Mouse (Mus musculus): ENCODE data around the gene Mief1.

Mief1 gene

DNA sequence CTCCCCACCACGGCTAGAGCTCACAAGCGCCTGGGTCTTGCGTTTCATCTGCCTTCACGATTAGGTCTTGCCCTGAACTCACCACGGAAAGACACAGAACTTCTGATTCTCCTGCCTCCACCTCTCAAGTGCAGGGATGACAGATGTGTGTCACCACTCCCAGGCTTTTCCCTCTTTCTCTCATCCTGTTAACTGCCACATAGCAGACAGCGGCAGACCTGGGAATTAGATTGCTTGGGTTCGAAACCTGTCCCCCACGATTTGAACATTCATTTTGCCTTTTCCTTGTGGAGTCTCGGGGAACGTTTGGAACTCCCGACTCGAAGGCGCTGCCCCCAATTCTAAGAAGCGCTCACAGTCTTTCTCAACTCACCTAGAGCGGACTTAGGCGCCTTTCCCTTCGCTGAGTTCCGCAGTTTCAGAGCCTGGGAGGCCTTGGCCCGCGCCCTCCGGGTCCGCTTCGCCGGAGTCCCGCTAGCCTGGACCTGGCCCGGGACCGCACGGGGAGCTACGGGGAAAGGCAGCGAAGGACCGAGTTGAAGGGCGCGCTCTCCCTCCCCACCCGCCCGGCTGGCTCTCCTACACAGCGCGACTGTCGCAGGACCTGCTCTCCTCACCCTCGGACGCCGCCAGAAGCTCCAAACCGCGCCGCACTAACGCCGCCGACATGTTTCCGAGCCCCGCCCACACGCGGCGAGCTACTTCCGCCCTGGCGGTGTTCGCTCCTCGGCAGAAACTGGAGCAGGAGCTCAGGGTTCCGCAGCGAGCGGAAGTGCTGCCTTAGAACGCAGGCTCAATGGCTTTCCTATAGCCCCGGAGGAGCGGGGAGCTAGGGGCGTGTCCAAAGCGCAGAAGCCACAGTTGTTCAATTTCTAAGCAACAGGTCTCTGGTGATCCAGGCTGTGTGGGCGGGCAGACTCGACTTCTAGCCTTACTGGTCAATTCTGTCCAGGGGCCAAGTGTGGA is 30.1 kb downstream of the Mief1 start, which contains the start of gene Rps19bp1:
Gene Rps19bp1 (minus strand): TSS at position 706 of the 966 bp plus-strand sequence.
- peak; percentile 94 for DNase-seq

DNA sequence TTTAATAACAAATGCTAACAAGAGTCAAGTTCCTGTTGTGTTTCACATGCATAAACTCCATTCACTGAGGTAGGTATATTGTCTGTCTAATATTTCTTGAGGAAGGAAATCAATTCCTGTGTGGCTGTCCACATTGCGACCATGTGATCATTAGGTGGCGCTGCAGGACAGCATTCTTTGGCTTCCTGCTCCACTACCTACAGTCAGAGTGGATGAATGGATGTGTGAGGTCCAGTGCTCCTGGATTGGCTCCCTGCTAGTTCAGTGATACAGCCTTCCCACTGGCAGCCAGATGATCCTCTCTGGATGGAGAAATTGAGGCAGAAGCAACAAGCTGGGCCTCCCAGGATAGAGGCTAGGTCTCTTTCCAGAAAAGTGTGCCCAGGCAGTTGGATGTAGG is 32.5 kb downstream of the Mief1 start:
- DNase-seq: peak; percentile 75

DNA sequence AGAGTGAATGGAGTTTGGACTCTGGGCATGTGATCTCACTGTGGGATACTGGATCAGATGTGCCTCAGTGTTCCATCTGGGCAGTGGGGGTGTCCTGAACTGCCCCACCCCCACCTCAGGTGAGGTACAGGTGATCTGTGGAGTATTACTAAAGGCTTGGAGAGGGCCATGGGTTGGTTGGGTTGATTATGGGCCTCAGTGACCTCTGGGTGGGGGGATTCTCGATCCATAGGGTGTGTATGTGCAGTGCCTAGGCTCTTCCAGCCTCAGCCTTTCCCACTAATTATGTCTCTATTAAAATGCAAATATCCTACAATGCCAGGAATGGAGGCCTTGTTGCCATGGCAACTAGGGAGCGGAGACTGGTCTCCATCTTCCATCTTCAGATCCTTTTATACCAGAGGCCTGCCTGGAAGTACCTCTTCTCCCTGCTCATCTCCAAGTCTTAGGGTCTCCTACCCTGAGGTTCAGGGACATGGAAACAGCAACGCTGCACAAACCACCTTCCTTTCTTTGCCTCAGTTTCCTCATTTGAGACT is 38.1 kb downstream of the Mief1 start:
- no peak for DNase-seq

DNA sequence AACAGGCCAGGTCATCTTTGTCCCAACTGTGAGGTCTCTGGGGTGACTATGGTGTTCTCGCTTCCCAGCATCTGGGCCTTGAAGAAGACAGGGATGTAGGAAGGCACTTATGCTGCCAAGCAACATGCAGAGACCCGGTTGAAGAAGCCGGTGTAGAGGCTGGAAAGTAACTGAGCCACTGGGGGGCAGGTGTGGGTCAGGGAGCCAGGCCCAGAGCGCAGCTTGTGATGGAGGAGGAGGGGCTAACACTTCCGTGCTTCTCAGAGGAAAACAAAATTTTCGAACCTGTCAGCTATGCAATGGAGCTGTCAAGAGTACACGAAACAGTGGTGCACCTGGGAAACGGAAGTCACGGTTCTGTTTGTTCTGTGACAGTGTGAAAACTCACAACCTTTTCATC is 43.3 kb downstream of the Mief1 start:
- DNase-seq: no peak

DNA sequence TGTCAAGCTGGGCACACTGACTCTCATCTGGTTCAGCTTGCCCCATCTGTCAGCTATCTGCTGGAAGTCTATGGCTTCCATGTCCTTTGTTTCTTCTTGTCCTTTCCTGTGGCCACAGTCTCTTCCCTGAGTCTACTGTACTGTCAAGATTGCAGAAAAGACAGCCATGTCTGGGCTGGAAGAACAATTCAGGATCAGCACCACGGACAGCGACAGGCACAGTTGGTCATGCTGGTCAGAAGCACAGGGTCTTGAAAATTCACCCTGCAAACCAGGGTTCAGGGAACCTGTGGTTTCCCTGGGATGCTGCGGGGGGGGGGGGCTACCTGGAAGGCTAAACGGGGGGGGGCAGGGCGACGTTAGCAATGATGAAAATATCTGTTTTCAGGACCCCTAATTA is 43.8 kb downstream of the Mief1 start:
- no peak for DNase-seq

DNA sequence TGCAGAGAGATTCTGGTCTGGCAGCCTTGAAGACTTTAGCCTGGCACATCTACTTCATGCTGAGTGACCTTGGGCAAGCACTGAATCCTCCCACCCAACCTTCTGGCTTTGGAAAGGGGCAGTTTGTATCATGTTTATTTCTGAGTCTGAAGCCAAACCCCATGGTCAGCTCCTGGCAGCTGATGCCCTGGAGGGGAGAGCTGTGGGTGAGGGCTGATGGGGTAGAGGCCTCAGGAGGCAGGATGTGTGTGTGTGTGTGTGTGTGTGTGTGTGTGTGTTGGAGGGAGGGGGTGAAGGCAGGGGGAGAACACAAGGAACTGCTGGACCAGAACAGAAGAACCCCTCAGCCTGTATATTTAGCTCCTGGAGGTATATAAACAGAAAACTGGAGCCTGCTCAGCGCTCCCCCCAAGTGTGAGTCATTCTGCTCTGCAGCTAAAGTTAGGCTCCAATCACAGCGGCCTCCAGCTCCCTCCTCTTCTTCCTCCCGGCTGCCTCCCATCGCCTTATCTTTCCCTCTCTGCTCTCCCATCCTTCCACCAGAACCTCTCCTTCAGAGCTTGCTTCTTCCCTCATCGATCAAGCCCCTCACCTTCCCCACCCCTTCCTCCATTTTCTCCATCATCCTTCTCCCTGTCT is 44.4 kb downstream of the Mief1 start:
- peak; percentile 84 for DNase-seq

DNA sequence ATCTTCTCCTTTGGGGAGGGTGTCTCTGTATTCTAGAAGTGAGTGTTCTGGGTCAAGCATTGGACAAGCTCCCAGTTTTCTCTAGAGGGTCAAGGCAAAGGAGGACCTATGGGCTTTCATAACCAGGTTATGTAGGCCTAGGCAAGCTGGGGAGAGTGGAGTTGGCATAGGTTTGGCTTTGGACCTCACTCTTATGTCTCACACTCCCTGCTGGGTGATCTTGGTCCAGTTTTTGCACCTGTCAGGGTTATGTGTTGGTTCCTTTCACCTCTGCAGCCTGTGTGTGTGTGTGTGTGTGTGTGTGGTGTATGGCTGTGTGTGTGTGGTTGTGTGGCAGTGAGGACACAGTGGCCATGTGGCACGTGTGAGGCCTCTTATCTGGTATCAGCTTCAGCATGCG is 45.2 kb downstream of the Mief1 start:
- DNase-seq: no peak

DNA sequence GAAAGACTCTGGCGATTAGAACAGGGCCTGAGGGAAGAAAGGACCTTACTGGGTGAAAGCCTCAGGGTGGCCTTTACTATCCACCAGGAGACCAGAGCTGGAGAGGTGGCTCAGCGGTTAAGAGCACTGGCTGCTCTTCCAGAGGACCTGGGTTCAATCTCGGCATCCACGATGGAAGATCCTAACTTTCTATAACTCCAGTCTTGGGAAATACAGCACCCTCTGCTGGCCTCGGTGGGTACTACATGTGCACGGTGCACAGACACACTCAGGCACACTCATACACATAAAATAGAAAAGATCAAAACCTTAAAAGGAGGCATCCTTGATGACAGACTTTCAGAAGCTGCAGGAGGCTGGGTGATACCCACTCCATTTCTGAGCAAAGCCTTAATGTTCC is 46.8 kb downstream of the Mief1 start:
- DNase-seq: no peak

DNA sequence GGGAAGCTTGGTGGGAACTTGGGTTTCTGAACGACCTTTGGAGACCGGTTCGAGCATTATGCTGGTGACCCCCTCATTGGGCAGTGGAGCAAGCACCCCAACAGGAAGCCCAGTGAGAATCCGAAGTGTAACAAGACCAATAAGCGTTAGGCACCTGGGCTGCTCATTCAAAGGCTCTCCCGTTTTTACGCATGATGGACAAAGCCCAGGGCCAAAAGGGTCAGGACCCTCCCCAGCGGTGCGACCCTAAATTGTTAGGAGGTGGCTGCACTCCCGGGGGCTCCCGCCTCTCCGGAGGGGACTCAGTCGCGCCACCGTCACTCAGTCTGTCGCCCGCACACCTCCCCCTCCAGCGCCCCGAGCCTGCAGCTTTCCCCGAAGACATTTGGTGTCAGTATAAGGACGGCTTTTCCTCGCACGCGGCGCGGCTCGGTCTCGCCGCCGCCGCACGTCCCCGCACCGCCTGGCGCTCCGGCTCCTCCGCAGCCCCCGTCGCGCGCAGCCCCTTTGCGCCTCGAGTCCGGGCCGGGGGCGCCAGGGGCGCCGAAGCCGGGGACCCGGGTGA is 53.1 kb downstream of the Mief1 start, which contains the start of gene Cacna1i:
Gene Cacna1i (plus strand): TSS at position 388 of the 565 bp plus-strand sequence.
- no peak for DNase-seq

DNA sequence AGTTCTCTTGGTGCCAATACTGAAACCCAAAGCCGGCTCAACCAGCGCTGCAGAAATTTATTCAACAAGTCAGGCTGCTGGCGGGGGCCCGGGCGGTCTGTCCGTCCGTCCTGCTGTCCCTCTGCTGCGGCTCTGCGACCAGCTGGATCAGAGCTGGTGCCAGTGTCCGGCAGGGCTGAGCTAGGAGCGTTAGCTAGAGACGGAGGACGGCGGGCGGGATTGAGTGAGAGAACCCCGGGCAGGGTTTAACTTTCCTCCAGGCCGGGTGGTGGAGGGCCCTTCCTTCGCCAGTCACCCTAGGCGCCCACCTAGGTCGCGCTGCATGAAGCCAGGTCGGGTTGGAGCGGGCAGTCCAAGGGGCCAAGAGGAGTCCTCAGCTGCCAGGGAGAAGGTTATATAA is 54.2 kb downstream of the Mief1 start:
- no peak for DNase-seq

DNA sequence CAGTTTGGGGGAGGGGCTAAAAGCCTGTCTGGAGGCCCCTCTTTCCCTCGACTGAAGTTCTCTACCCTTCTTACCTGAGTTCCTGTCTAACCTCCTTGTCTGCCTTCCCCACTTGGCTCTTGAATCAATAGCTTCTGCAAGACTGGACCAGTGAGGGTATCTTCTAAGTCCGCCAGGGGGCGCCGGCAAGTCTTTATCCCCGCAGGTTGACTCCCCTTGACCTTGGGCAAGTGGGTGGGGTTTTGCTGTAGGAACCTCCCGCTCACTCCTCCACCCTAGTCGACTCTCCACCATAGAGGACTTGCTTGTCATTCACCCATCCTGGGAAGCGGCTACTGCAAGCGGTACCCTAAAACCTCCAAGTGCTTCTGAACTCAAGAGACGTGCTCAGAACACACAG is 55.6 kb downstream of the Mief1 start:
- peak; percentile 70 for DNase-seq

DNA sequence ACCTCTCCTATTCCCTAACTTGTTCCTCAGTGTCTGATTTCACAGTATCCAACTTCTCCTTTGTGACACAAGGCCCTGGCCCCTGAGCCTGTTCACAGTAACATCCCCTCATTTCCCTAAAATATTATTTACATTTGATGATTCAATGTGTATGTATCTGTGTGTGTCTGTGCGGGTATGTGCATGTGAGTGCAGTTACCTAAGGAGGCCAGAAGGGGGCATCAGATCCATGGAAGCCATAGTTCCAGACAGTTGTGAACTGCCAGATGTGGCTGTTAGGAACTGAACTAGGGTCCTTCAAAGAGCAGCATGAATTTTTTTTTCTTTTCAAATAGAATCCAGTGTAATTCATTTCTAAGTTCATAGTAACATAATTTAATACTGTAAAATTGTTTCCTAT is 63.3 kb downstream of the Mief1 start:
- no peak for DNase-seq

Measured in layer of hippocampus, adult 9-11 months (tissue).